Mouse (Mus musculus) olfactory bulb, adult 2 months (tissue): ENCODE results near the gene Fyn. TPM values are rescaled to one million over a fixed set of nuclear protein-coding genes. Genes with fewer than 3 reads are reported as not detected.

Source experiments
- H3K27ac ChIP-seq: fragments of 200-500 bp; 2 replicates; pipeline ENCODE4 v1.5.1; 2012; ENCODE audit warnings: low read depth, low read length; ENCODE audit not compliant: insufficient read depth
- H3K4me1 ChIP-seq: fragments of 200-500 bp; 2 replicates; pipeline ENCODE4 v1.6.1; 2012; ENCODE audit warnings: low read length; ENCODE audit not compliant: control insufficient read depth, insufficient read depth
- H3K4me3 ChIP-seq: fragments of 200-500 bp; 2 replicates; pipeline ENCODE4 v1.5.1; 2012; ENCODE audit warnings: mild to moderate bottlenecking, low read depth, low read length, moderate library complexity; ENCODE audit not compliant: insufficient read depth
- CTCF ChIP-seq: fragments of 200-500 bp; IDR thresholded peaks from 2 replicates; pipeline ENCODE4 v1.5.1; 2012; ENCODE audit warnings: low read depth, mild to moderate bottlenecking, low read length, moderate library complexity; ENCODE audit not compliant: insufficient read depth
- POLR2A ChIP-seq: fragments of 200-500 bp; IDR thresholded peaks from 2 replicates; pipeline ENCODE4 v1.6.1; 2012; ENCODE audit warnings: mild to moderate bottlenecking, low read depth, low read length, moderate library complexity; ENCODE audit not compliant: insufficient read depth
- WGBS: fragments of 180-500 bp; shearing (Covaris S2); methylation state at CpG from one replicate; pipeline ENCODE4 v1.1.7; 2018; 5-methylcytosine and 5-hydroxymethylcytosine counted together
- polyA plus RNA-seq: library from polyadenylated mRNA; stranded (reverse); fragments of >200 nt; gene quantifications from 2 replicates; pipeline ENCODE4 v1.2.4, GENCODE M21; 2012; ENCODE audit warnings: low replicate concordance; ENCODE audit not compliant: missing spikeins, insufficient read depth, insufficient read length

Fyn gene
- polyA plus RNA-seq: 322 TPM in 1 of 2 replicates, not detected in the other

DNA sequence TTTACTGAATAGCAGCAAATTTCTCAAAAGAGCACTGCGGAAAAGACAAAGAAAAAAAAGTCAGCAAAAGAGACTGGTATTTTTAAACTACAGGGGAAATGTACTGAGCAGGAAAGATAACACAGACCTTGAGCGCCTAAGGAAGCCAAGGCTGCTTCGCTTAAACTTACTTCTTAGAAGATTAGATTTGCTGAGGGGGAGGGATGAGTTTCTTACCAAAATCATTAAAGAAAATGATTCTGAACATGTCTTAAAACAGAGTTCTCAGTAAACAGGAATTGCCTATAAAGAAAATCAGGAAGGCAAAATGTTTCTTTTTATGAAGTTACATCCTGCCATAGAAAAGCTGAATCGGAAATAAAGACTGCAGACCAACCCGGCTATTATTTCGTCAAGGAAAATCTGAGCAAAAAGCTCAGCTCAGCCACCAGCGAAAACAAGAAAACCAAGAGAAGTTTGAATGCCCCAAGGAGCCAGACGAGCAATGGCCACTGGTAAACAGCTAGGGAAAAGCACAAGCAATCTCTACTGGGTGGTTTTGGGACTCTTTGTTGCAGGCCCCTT is at the start of gene Fyn:
Fyn (plus strand) TSS at position 284 of the 564 bp plus-strand sequence.
- H3K4me1 ChIP-seq: peaks cover 7% of the 10 kb centered on the region

DNA sequence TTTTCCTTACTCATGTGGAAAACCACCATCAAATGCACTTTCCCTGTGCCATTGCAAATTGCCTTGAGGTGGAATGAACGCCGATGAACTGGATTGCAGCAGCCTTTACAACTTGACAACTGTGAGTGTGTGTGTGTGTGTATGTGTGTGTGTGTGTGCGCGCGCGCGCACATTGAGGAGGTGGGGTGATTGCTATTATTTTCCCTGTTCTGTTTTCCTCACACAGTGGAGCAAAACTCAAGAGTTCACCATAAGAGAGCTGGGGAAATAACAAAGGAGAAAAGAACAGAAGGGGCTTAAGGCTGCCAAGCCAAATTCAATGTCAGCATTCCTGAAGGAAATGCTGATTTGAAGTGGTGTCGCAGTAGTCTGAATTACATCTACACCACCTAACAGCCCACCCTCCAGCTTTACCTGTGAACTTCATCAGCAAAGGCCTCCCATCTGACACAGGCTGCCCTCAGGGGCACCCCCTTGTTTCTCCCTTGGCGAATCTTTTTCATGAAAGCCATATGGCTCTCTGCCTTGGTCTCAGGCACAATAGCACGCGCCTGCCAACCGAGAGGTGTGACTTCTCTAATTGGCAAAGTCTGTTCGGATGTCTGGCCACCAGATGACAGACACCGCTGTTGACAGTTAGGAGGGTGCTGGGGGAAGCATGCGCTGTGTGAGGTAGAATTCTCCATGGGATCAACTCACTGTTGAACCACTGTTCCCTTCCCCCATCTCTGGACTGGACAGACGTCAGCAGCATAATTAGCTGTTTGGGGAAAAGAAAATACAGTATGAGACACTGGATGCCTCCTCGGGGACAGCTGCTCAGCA is 47.6 kb upstream of the Fyn start:
- TF ChIP-seq POLR2A (no peak), CTCF (no peak)
- Histone ChIP-seq H3K4me1 (peaks cover 12% of the 10 kb centered on the region), H3K4me3 (no peak overlapping the region), H3K27ac (no peak overlapping the region)
- WGBS: 34% methylated on average over 17 of the region's 17 CpGs

More for the DNA sequence above, at the start of gene Fyn:
- no peak for TF ChIP-seq POLR2A
- TF ChIP-seq CTCF: no peak
- H3K27ac ChIP-seq: peak within 1 kb of the TSS; percentile 93
- 23% methylated on average over 8 of the region's 8 CpGs for WGBS
- peak within 1 kb of the TSS; percentile 75 for H3K4me3 ChIP-seq

DNA sequence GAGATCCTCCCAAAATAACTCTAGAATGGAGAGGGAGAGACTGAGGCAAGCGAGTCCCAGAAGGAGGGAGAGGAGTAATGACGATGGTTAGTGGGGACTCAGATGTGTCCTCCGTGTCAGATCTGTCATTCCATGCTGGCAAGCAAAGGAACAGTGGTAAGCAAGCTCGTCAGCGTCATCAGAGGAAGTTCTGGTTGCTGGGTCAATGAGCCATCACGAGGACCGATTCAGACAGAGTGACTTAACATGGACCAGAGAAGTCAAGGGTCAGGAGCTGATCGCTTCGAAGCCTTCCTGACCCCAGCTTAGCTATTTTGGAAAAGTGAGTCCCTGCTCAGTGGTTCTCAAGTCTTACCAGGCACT is 47.1 kb upstream of the Fyn start:
- peaks cover 12% of the 10 kb centered on the region for H3K4me1 ChIP-seq
- no peak overlapping the region for H3K27ac ChIP-seq
- no peak for TF ChIP-seq CTCF
- no peak for TF ChIP-seq POLR2A
- H3K4me3 ChIP-seq: no peak overlapping the region
- 62% methylated on average over 9 of the region's 9 CpGs for WGBS

DNA sequence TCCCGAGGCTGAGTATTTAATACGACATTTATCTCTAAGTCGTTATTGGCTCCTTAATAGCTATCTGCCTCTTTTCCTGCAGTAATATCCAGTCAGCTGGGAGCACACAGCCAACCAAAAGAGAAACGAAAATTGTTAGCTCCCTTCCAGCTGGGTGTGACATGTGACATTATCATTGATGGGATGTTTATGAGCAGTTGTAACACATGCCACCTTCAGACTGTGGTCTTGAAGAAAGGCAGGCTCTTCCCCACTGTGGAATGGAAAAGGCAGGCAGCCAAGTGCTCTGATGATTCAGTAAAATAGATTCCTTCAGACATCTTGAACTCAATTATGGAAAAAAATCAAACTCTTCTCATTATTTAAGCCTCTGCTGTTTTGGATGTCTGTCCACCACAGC is 46.5 kb upstream of the Fyn start:
- no peak overlapping the region for H3K4me3 ChIP-seq
- TF ChIP-seq CTCF: no peak
- no peak for TF ChIP-seq POLR2A
- peaks cover 12% of the 10 kb centered on the region for H3K4me1 ChIP-seq
- no peak overlapping the region for H3K27ac ChIP-seq
- WGBS: 44% methylated on average over 4 of the region's 4 CpGs

DNA sequence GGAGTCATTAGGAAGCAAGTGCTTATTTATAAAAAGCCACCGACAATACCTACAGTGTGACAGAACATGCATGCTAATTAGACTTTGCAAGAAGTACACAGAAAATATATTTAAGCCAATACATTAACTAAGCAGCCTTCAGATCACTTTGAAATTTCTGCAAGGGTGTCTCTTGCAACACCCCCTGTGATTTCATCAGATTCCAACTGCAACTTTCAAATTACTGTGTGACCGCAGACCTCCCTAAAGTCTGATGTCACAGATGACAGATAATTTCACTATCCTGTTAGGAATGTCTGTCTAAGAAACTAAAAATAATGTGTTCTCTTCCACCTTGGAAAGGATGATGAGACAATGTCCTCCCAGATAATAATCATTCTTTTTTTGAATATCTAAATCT is 44.4 kb upstream of the Fyn start:
- TF ChIP-seq POLR2A (no peak), CTCF (no peak)
- Histone ChIP-seq H3K4me1 (peaks cover 12% of the 10 kb centered on the region), H3K4me3 (no peak overlapping the region), H3K27ac (no peak overlapping the region)
- 57% methylated on average over 2 of the region's 2 CpGs for WGBS

DNA sequence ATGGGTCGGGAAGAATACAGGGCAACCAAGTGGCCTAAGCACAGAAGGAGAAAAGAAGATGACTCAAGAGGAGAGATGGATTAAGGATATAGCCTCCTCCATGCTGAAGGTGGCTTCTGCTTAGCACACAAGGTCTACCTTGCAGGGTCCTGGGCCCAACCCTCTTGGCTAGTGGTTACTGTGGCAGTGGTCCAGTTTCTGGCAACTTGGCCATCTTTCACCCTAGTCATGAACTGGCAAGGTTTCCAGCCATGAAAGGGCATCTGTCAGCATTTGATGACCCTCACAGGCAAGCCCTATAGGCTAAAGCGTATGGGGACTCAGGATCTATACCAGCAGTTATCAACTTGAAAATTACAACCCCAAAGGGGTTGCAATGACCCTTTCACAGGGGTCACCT is 40.0 kb upstream of the Fyn start:
- 96% methylated on average over 2 of the region's 2 CpGs for WGBS
- H3K4me1 ChIP-seq: no peaks in the 10 kb centered on the region
- TF ChIP-seq POLR2A (no peak), CTCF (no peak)
- H3K27ac ChIP-seq: no peak overlapping the region
- H3K4me3 ChIP-seq: no peak overlapping the region

DNA sequence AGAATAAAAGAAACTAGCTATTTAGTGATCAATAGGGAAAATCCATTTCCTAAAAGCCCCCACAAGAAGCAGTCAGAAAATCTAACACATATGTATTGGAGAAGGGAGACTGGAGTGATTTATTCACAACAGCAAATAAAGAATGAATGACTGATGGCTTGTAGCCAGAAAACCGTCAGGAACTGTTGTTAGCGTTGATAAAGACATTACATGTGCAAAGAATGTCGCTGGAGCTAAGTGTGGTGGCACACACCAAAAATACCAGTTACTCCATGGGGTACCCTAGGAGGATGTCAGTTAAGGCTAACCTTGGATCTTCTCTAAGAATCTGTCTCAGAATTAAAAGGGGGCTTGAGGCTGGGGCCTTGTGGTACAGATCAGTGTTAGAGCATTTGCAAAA is 34.3 kb upstream of the Fyn start:
- Histone ChIP-seq H3K4me1 (no peaks in the 10 kb centered on the region), H3K27ac (no peak overlapping the region), H3K4me3 (no peak overlapping the region)
- TF ChIP-seq CTCF (no peak), POLR2A (no peak)
- 56% methylated on average over 3 of the region's 3 CpGs for WGBS

DNA sequence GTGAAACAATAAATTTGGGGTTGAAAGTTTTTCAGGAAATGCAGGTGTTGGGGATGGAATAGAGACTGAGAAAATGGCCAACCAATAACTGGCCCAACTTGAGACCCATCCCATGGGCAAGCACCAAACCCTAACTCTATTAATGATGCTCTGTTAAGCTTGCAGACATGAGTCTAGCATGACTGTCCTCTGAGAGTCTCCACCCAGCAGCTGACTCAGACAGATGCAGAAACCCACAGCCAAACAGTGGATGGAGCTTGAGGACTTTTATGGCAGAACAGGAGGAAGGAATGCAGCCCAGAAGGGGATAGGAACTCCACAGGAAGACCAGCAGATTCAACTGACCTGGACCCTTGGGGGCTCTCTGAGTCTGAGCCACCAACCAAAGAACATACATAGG is 32.8 kb upstream of the Fyn start:
- Histone ChIP-seq H3K27ac (no peak overlapping the region), H3K4me3 (no peak overlapping the region), H3K4me1 (no peaks in the 10 kb centered on the region)
- no peak for TF ChIP-seq CTCF
- TF ChIP-seq POLR2A: no peak

DNA sequence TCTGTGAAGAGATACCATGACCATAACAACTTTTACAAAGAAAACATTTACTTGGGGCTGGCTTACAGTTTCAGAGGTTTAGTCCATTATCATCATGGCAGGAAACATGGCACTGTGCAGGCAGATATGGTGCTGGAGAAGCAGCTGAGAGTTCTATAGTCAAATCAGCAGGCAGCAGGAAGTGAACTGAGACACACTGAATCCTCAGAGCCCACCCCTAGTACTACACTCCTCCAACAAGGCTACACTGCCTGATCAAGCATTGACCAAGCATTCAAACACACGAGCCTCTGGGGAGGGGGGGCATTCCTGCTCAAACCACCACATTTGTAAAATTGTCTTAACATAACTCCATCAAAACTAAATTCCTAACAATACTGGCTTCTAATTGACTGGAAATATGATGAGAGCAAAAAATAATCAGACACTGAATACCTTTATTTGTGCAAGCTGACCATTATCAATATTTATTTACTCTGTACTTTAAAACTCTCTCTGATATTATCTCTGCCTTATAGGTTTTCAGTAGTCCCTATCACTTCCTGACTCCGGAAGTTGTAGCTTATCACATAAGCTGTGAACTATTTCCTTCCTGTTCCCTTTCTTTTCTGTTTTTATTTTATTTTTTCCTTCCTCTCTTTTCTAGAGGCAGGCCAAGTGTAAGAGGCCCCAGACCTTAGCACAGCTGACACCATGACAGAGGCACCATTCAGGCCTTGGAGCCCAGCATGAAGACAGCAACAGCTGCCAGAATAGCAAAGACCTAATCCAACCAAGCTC is 29.3 kb upstream of the Fyn start:
- Histone ChIP-seq H3K4me3 (no peak overlapping the region), H3K27ac (no peak overlapping the region), H3K4me1 (no peaks in the 10 kb centered on the region)
- TF ChIP-seq CTCF: no peak
- no peak for TF ChIP-seq POLR2A
- 83% methylated on average over 2 of the region's 2 CpGs for WGBS
